Mouse (Mus musculus): ENCODE results near the gene Plcd1.

DNA sequence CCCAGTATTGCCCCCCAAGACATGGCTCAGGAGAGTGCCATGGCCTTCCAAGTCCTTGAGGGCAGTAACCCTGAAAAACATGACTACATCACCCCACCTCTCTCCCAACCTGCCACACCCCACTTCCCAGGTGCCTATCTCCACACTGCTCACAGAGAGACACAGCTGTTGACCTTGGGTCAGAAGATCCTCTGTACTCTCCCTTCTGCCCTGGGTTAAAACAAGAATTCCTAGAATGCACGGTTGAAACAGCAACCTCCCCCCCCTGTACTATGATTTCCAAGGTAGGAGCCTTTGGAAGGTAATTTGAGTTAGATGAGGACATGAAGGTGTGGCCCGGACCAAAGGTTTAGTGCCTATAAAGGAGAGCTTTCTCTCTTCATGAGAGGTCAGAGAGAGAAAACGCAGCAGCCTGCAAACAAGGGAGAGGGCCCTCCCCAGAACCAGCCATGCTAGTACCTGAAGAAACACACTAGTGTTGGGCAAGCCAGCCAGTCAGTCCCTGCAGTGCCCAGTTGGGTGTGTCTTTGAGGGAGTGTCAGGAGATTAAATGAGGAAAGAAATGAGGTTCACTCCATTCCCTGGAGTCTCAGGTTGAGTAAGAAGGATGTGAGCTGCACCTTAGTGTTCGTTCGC lies 13.1 kb downstream of the Plcd1 start:
- TF ChIP-seq CTCF (IDR thresholded peaks at IDR 0.05; ENCODE audit: extremely low read depth, insufficient read length, insufficient replicate concordance, low read depth, low read length) (no peak), POLR2A (IDR thresholded peaks at IDR 0.05; ENCODE audit: low read depth, low read length) (no peak)

Measured in small intestine, adult 2 months (tissue).